Mouse (Mus musculus) spleen, adult 2 months (tissue): ENCODE data around the gene Abl1.

Experiments used
- CTCF ChIP-seq: fragments of 200-500 bp; IDR thresholded peaks from 2 replicates; pipeline ENCODE4 v1.5.1; 2011; ENCODE audit warnings: mild to moderate bottlenecking, inconsistent platforms; ENCODE audit not compliant: insufficient read depth, insufficient read length, insufficient replicate concordance; ENCODE audit errors: extremely low read depth
- POLR2A ChIP-seq: fragments of 200-500 bp; IDR thresholded peaks from 2 replicates; pipeline ENCODE4 v1.6.1; 2011; ENCODE audit warnings: low read depth, low read length, inconsistent platforms

DNA sequence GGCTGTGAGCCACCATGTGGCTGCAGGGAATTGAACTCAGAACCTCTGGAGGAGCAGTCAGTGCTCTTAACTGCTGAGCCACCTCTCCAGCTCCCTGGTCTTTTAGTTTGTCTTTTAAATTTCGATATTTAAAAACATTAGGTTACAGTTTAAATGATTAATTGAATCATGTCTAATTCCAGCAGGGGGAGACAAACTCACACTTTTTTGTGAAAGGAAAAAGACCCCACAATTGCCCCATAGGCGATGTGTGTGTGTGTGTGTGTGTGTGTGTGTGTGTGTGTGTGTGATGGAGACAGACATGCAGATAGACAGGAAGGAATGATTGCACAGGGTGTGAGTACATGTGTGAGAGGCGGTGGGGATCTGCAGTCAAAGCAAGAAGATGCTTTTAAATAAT, 100.1 kb downstream of the Abl1 start:
- no peak for TF ChIP-seq CTCF
- TF ChIP-seq POLR2A: no peak
